Mouse (Mus musculus) ES-CJ7 (cell line): ENCODE measurements around the gene Spcs2.

ENCODE experiments used
- DNase-seq: peaks from one replicate; pipeline ENCODE4 v3.0.0; 2011; ENCODE audit warnings: low read depth, low spot score

The Spcs2 gene

GRCm38 (mm10) chr7:99864241-99865028 is 1.2 kb upstream of the Spcs2 start:
- DNase-seq, result no peak

GRCm38 (mm10) chr7:99858813-99859585 is 4.3 kb downstream of the Spcs2 start, which contains the start of gene Xrra1:
Gene Xrra1 (plus strand): TSS chr7:99859116.
- DNase-seq, result peak; percentile 99

- DNase-seq, result no peak
Measured at GRCm38 (mm10) chr7:99858175-99858812, 5.0 kb downstream of the Spcs2 start.

- DNase-seq, result no peak
Measured at GRCm38 (mm10) chr7:99856266-99856861, 6.9 kb downstream of the Spcs2 start.

- no peak for DNase-seq
Measured at GRCm38 (mm10) chr7:99854311-99854710, 9.0 kb downstream of the Spcs2 start.

GRCm38 (mm10) chr7:99853350-99853749 is 9.9 kb downstream of the Spcs2 start:
- peak; percentile 63 for DNase-seq

GRCm38 (mm10) chr7:99851618-99852017 is 11.6 kb downstream of the Spcs2 start:
- DNase-seq, result no peak

- no peak for DNase-seq
Measured at GRCm38 (mm10) chr7:99851121-99851520, 12.1 kb downstream of the Spcs2 start.

- no peak for DNase-seq
Measured at GRCm38 (mm10) chr7:99850534-99850933, 12.7 kb downstream of the Spcs2 start.

- DNase-seq, result no peak
Measured at GRCm38 (mm10) chr7:99845533-99846236, 17.6 kb downstream of the Spcs2 start.

GRCm38 (mm10) chr7:99838241-99838640 is 25.0 kb downstream of the Spcs2 start:
- no peak for DNase-seq

GRCm38 (mm10) chr7:99837358-99838071 is 25.7 kb downstream of the Spcs2 start:
- DNase-seq, result no peak

- DNase-seq, result no peak
Measured at GRCm38 (mm10) chr7:99836781-99837180, 26.5 kb downstream of the Spcs2 start.

- DNase-seq, result no peak
Measured at GRCm38 (mm10) chr7:99834314-99834853, 28.9 kb downstream of the Spcs2 start.

- DNase-seq, result no peak
Measured at GRCm38 (mm10) chr7:99833846-99834222, 29.4 kb downstream of the Spcs2 start.

GRCm38 (mm10) chr7:99833115-99833845 is 30.0 kb downstream of the Spcs2 start:
- DNase-seq, result no peak

- DNase-seq, result peak; percentile 97
Measured at GRCm38 (mm10) chr7:99828083-99828570, 35.1 kb downstream of the Spcs2 start, which contains the start of gene Neu3. Gene Neu3 (minus strand): TSS chr7:99828417.

GRCm38 (mm10) chr7:99826096-99826495 is 37.2 kb downstream of the Spcs2 start:
- DNase-seq, result no peak

- DNase-seq, result no peak
Measured at GRCm38 (mm10) chr7:99825511-99825910, 37.8 kb downstream of the Spcs2 start.
